Mouse (Mus musculus): ENCODE measurements around the gene H2-T22. TPM values are rescaled to one million over a fixed set of nuclear protein-coding genes. Genes with fewer than 3 reads are reported as not detected.

H2-T22 gene
- polyA plus RNA-seq, 1 experiment = not detected

DNA sequence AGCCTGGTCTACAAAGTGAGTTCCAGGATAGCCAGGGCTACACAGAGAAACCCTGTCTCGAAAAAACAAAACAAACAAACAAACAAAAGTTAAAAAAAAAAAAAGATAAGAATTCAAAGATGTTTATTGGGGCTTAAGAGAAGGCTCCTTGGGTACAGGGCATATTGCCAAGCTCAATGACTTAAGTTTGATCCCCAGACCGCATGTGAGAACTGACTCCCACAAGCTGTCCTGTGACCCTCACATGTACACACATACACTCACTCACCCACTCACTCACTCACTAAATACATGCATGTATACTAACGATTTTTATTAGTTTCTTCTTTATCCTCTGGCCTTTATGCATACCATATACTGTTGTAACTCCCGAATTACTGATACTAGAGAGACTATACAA, 42.2 kb downstream of the H2-T22 start:
- WGBS = 70% methylated on average over 4 of the region's 4 CpGs
- peaks cover 17% of the 10 kb centered on the region for H3K4me1 ChIP-seq (ENCODE audit: control insufficient read depth, insufficient read depth, low read length)
- H3K27ac ChIP-seq (ENCODE audit: insufficient read depth, low read depth, low read length) = peak overlapping the region; percentile 6; the same call in 1 of the 2 replicates
- H3K4me3 ChIP-seq (ENCODE audit: insufficient read depth, low read depth, low read length) = no peak overlapping the region
- TF ChIP-seq POLR2A (IDR thresholded peaks at IDR 0.05; ENCODE audit: insufficient read depth, low read depth, low read length) = no peak
- TF ChIP-seq CTCF (IDR thresholded peaks at IDR 0.05; ENCODE audit: insufficient read depth, low read depth, low read length) = no peak

- peaks cover 17% of the 10 kb centered on the region for H3K4me1 ChIP-seq (ENCODE audit: control insufficient read depth, insufficient read depth, low read length)
- WGBS = 55% methylated on average over 7 of the region's 7 CpGs
- TF ChIP-seq POLR2A (IDR thresholded peaks at IDR 0.05; ENCODE audit: insufficient read depth, low read depth, low read length) (no peak), CTCF (IDR thresholded peaks at IDR 0.05; ENCODE audit: insufficient read depth, low read depth, low read length) (no peak)
- H3K27ac ChIP-seq (ENCODE audit: insufficient read depth, low read depth, low read length) = no peak overlapping the region
- no peak overlapping the region for H3K4me3 ChIP-seq (ENCODE audit: insufficient read depth, low read depth, low read length)
Observed at GRCm38 (mm10) chr17:35999356-35999755, 43.2 kb downstream of the H2-T22 start.

GRCm38 (mm10) chr17:35998545-35999305, 43.8 kb downstream of the H2-T22 start:
- Histone ChIP-seq H3K4me1 (ENCODE audit: control insufficient read depth, insufficient read depth, low read length) (peaks cover 17% of the 10 kb centered on the region), H3K27ac (ENCODE audit: insufficient read depth, low read depth, low read length) (no peak overlapping the region), H3K4me3 (ENCODE audit: insufficient read depth, low read depth, low read length) (no peak overlapping the region)
- 71% methylated on average over 6 of the region's 6 CpGs for WGBS
- no peak for TF ChIP-seq POLR2A (IDR thresholded peaks at IDR 0.05; ENCODE audit: insufficient read depth, low read depth, low read length)
- TF ChIP-seq CTCF (IDR thresholded peaks at IDR 0.05; ENCODE audit: insufficient read depth, low read depth, low read length) = no peak

GRCm38 (mm10) chr17:35997713-35998510, 44.6 kb downstream of the H2-T22 start:
- TF ChIP-seq POLR2A (IDR thresholded peaks at IDR 0.05; ENCODE audit: insufficient read depth, low read depth, low read length) (no peak), CTCF (IDR thresholded peaks at IDR 0.05; ENCODE audit: insufficient read depth, low read depth, low read length) (no peak)
- WGBS = 51% methylated on average over 12 of the region's 12 CpGs
- Histone ChIP-seq H3K4me3 (ENCODE audit: insufficient read depth, low read depth, low read length) (no peak overlapping the region), H3K27ac (ENCODE audit: insufficient read depth, low read depth, low read length) (no peak overlapping the region), H3K4me1 (ENCODE audit: control insufficient read depth, insufficient read depth, low read length) (peaks cover 16% of the 10 kb centered on the region)

- Histone ChIP-seq H3K4me3 (ENCODE audit: insufficient read depth, low read depth, low read length) (no peak overlapping the region), H3K4me1 (ENCODE audit: control insufficient read depth, insufficient read depth, low read length) (peaks cover 14% of the 10 kb centered on the region), H3K27ac (ENCODE audit: insufficient read depth, low read depth, low read length) (no peak overlapping the region)
- under 1% methylated on average over 11 of the region's 11 CpGs for WGBS
- TF ChIP-seq POLR2A (IDR thresholded peaks at IDR 0.05; ENCODE audit: insufficient read depth, low read depth, low read length) (no peak), CTCF (IDR thresholded peaks at IDR 0.05; ENCODE audit: insufficient read depth, low read depth, low read length) (peak; percentile 74)
Observed at GRCm38 (mm10) chr17:35996949-35997348, 45.6 kb downstream of the H2-T22 start.

DNA sequence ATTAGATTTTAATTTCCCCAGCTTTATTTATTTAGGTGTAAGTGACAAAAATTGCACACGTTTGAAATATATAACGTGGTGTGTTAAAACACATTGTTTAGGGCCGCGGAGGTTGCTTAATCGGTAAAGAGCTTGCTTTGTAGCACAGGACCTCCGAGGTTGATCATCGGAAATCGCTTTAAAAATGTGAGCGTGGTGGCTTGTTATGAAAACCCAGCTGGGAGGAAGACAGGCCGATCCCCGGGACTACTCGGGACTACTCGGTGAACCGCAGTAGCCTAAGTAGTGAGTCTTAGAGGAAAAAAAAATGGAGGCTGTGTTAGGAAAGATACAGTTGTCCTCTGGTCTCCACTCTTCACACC, 47.7 kb downstream of the H2-T22 start:
- H3K27ac ChIP-seq (ENCODE audit: insufficient read depth, low read depth, low read length) = no peak overlapping the region
- H3K4me3 ChIP-seq (ENCODE audit: insufficient read depth, low read depth, low read length) = peak overlapping the region; percentile 55
- TF ChIP-seq CTCF (IDR thresholded peaks at IDR 0.05; ENCODE audit: insufficient read depth, low read depth, low read length) (no peak), POLR2A (IDR thresholded peaks at IDR 0.05; ENCODE audit: insufficient read depth, low read depth, low read length) (no peak)
- H3K4me1 ChIP-seq (ENCODE audit: control insufficient read depth, insufficient read depth, low read length) = peaks cover 15% of the 10 kb centered on the region
- WGBS = 2% methylated on average over 14 of the region's 14 CpGs

GRCm38 (mm10) chr17:35994175-35994878, 48.2 kb downstream of the H2-T22 start:
- Histone ChIP-seq H3K4me1 (ENCODE audit: control insufficient read depth, insufficient read depth, low read length) (peaks cover 15% of the 10 kb centered on the region), H3K27ac (ENCODE audit: insufficient read depth, low read depth, low read length) (peak overlapping the region; percentile 79; the same call in 1 of the 2 replicates), H3K4me3 (ENCODE audit: insufficient read depth, low read depth, low read length) (peak overlapping the region; percentile 55)
- WGBS = 2% methylated on average over 31 of the region's 31 CpGs
- TF ChIP-seq CTCF (IDR thresholded peaks at IDR 0.05; ENCODE audit: insufficient read depth, low read depth, low read length) (no peak), POLR2A (IDR thresholded peaks at IDR 0.05; ENCODE audit: insufficient read depth, low read depth, low read length) (peak; percentile 64)

DNA sequence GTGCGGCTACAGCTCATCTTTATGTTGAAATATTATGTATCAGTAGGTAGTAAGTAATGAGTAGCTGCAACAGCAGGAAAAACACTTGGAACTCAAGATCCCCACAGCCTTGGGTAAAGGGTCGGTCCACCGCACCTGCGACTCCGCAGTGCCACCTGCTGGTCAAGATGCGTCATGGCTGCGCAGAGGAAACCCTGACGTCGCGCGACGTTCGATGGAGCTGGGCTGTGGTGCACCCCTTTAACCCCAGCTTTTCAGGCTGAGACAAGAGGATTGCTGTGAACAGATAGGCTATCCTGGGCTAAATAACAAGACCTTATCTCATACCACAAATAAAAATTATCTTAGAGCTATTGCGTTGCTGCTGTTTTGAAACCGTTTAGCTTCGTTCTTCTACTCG, 48.9 kb downstream of the H2-T22 start:
- no peak overlapping the region for H3K4me3 ChIP-seq (ENCODE audit: insufficient read depth, low read depth, low read length)
- TF ChIP-seq CTCF (IDR thresholded peaks at IDR 0.05; ENCODE audit: insufficient read depth, low read depth, low read length) (peak; percentile 97), POLR2A (IDR thresholded peaks at IDR 0.05; ENCODE audit: insufficient read depth, low read depth, low read length) (no peak)
- 3% methylated on average over 17 of the region's 17 CpGs for WGBS
- H3K4me1 ChIP-seq (ENCODE audit: control insufficient read depth, insufficient read depth, low read length) = peaks cover 15% of the 10 kb centered on the region
- no peak overlapping the region for H3K27ac ChIP-seq (ENCODE audit: insufficient read depth, low read depth, low read length)

All from olfactory bulb, adult 2 months (tissue).